Mouse (Mus musculus) C2C12 (cell line): Measurements from ENCODE around the gene Adamts17. TPM values are rescaled to one million over a fixed set of nuclear protein-coding genes. Genes with fewer than 3 reads are reported as not detected.

Experiments
- H3K27me3 ChIP-seq: one replicate; pipeline ENCODE4 v1.6.1; 2011; ENCODE audit not compliant: control insufficient read depth, insufficient read depth, insufficient read length
- H3K36me3 ChIP-seq: one replicate; pipeline ENCODE4 v1.6.1; 2011; ENCODE audit not compliant: control insufficient read depth, insufficient read depth
- H3K4me3 ChIP-seq: one replicate; pipeline ENCODE4 v1.5.1; 2011; ENCODE audit warnings: mild to moderate bottlenecking, control low read depth; ENCODE audit not compliant: poor library complexity, insufficient read depth, severe bottlenecking
- H3K79me2 ChIP-seq: one replicate; pipeline ENCODE4 v1.6.1; 2011; ENCODE audit not compliant: control insufficient read depth, insufficient read depth
- H3K79me3 ChIP-seq: one replicate; pipeline ENCODE4 v1.6.1; 2011; ENCODE audit warnings: low read depth, control low read depth
- H3ac ChIP-seq: one replicate; pipeline ENCODE3; 2011; ENCODE audit warnings: low read depth; ENCODE audit not compliant: control insufficient read depth, insufficient read length
- CEBPB ChIP-seq: IDR thresholded peaks from one replicate; pipeline ENCODE4 v1.6.1; 2011; ENCODE audit warnings: low read depth, mild to moderate bottlenecking, control low read depth, moderate library complexity
- CTCF ChIP-seq: IDR thresholded peaks from one replicate; pipeline ENCODE4 v1.5.1; 2011; ENCODE audit not compliant: control insufficient read depth, insufficient read depth, insufficient read length
- FOSL1 ChIP-seq: IDR thresholded peaks from one replicate; pipeline ENCODE4 v1.8.0; 2011; ENCODE audit warnings: mild to moderate bottlenecking, low read length; ENCODE audit not compliant: poor library complexity, insufficient read depth, severe bottlenecking
- MAX ChIP-seq: IDR thresholded peaks from one replicate; pipeline ENCODE4 v1.6.1; 2011; ENCODE audit warnings: mild to moderate bottlenecking, control low read depth
- MYOD1 ChIP-seq: IDR thresholded peaks from one replicate; pipeline ENCODE4 v1.6.1; 2011; ENCODE audit warnings: low read depth; ENCODE audit not compliant: control insufficient read depth, insufficient read length
- MYOG ChIP-seq: IDR thresholded peaks from one replicate; pipeline ENCODE4 v1.6.1; 2011; ENCODE audit not compliant: control insufficient read depth, insufficient read length; ENCODE audit errors: extremely low read depth
- USF1 ChIP-seq: IDR thresholded peaks from one replicate; pipeline ENCODE4 v1.6.1; 2011; ENCODE audit warnings: low read depth, mild to moderate bottlenecking, control low read depth, moderate library complexity
- polyA plus RNA-seq: library from polyadenylated mRNA; unstranded; fragments of >200 nt; fragmentation: generic; extraction: Trizol; gene quantifications from one replicate; pipeline ENCODE4 v1.2.1, GENCODE M21; 2012; ENCODE audit warnings: missing spikeins

Gene Adamts17
- polyA plus RNA-seq, 1 experiment: 0.04 TPM

DNA sequence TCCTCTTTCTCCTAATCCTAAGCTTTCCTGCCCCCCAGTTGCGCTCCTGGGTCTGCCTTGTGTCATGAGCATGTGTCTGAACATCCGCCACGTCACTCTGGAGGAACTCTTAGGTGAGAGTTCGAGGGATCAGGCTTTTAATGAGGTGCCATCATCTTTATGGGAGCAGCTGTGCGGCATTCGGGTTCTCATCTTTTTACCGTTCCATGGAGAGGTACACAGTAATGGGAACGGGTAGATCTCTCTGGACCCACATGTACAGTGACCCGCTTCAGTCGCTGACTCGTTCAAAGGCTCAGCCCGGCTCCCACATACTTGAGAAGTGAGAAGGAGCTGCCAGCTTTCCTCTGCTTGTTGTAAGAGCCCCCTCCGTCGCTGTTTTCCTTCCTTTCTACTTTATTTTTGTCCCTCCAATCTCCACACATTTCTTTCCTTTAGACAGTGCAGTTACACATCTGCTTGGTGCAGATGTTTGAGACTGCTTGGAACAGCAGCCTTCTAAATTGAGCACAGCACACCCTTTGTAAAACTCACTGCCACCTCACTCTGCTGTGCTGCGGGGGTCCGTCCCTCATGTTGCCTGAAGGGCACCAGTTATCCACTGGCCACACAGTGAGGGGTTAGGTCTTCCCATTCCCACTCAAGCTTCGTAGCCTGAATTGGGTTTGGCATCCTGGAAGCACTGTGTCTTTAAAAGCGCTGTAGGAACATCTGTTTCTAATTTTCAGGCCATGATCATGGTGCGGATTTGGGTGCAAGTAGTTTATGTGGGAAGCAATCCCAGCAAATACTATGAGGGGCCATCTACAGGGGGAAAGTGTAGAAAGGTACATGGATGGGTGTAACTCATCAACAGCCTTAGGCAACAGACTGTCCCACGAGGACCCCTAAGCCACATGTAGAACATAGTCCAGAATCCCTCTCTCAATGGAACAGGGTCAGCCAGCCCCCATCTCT, 186.9 kb downstream of the Adamts17 start:
- Histone ChIP-seq H3K36me3 (no peaks in the 10 kb centered on the region), H3K79me3 (no peaks in the 10 kb centered on the region), H3K27me3 (peaks cover 12% of the 10 kb centered on the region), H3K4me3 (no peak overlapping the region), H3ac (no peak overlapping the region), H3K79me2 (no peaks in the 10 kb centered on the region)
- TF ChIP-seq USF1 (no peak), MAX (no peak), CTCF (no peak), CEBPB (no peak), FOSL1 (no peak), MYOG (no peak), MYOD1 (no peak)

DNA sequence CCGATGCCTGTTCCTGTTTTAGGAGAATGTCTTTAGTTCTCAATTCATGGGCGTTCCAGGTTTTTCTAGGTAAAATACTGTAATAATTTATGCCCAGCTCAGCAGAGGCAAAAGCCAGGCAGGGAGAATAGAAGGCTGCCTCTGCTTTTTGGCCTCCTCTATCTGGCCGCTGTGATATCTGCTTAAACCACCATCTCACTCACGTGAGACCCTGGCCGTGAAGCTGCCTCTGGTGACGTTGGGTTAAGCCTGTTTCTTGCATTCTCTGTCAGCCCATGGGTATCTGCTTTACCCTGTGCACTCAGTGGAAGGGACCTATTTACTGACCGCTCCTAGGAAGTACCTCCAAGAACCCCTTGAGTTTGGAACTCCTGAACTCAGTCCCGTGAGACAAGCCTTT, 187.7 kb downstream of the Adamts17 start:
- Histone ChIP-seq H3K4me3 (no peak overlapping the region), H3K27me3 (peaks cover 12% of the 10 kb centered on the region), H3K36me3 (no peaks in the 10 kb centered on the region), H3ac (no peak overlapping the region), H3K79me2 (no peaks in the 10 kb centered on the region), H3K79me3 (no peaks in the 10 kb centered on the region)
- TF ChIP-seq CTCF (no peak), FOSL1 (no peak), CEBPB (no peak), MYOG (no peak), MAX (no peak), MYOD1 (no peak), USF1 (no peak)

DNA sequence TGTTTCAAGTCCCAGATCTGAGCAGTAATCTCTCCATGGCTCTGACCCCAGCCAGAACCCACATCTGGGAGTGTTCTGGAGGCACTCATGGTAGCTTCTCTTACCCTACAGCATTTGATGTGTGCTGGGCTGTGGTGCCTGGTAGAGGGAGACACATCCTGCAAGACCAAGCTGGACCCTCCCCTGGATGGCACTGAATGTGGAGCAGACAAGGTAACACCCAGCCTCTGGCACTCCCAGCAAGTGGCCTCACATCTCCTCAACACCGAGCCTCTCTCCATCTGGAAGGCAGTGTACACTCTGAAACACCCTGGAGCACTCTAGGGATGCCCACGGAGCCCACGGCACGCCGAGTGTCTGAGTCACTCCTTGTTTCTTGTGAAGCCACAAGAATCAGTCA, 188.2 kb downstream of the Adamts17 start:
- no peak overlapping the region for H3ac ChIP-seq
- no peaks in the 10 kb centered on the region for H3K79me2 ChIP-seq
- H3K79me3 ChIP-seq: no peaks in the 10 kb centered on the region
- H3K36me3 ChIP-seq: no peaks in the 10 kb centered on the region
- no peak for TF ChIP-seq MYOG
- no peak for TF ChIP-seq MAX
- no peak for TF ChIP-seq CEBPB
- no peak for TF ChIP-seq FOSL1
- TF ChIP-seq USF1: no peak
- TF ChIP-seq MYOD1: no peak
- TF ChIP-seq CTCF: no peak
- peaks cover 12% of the 10 kb centered on the region for H3K27me3 ChIP-seq
- H3K4me3 ChIP-seq: no peak overlapping the region

DNA sequence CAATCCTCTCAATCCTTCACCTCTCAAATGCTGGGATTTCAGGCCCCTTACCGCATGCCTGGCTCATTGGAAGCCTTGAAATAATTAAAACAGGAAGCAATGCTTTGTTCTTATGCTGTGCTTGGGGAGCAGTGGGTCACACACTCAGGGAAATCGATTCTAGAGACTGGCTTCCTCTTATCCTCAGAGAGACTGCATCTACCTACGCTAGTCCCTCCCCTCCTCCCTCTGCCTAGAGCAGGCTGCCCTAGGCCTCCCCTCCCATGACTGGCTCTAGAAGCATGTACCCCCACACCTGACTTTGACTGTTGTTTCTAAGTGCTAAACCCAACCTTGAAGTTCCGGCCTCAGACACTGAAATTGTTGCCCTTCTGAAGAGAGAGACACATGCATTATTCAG, 189.4 kb downstream of the Adamts17 start:
- Histone ChIP-seq H3K79me3 (no peaks in the 10 kb centered on the region), H3K79me2 (no peaks in the 10 kb centered on the region), H3K27me3 (peaks cover 12% of the 10 kb centered on the region), H3K36me3 (no peaks in the 10 kb centered on the region), H3K4me3 (no peak overlapping the region), H3ac (no peak overlapping the region)
- TF ChIP-seq CEBPB: no peak
- TF ChIP-seq CTCF: no peak
- no peak for TF ChIP-seq USF1
- TF ChIP-seq FOSL1: no peak
- TF ChIP-seq MYOD1: no peak
- TF ChIP-seq MAX: no peak
- TF ChIP-seq MYOG: no peak

DNA sequence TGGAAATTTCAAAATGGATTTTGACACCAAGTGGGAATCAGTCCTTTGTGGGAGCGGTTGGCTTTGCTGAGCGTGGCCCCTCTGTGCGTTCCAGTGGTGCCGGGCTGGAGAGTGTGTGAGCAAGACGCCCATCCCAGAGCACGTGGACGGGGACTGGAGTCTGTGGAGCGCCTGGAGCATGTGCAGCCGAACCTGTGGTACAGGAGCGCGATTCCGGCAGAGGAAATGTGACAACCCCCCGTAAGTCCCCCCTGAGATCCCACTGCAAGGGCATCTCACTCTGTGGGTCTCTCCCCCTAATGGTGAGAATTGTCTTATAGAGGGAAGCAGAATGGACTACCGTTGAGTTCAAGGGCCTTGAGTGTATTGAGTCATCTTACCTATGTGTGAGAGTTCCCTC, 189.9 kb downstream of the Adamts17 start:
- no peaks in the 10 kb centered on the region for H3K79me2 ChIP-seq
- H3K36me3 ChIP-seq: no peaks in the 10 kb centered on the region
- no peak overlapping the region for H3ac ChIP-seq
- H3K4me3 ChIP-seq: no peak overlapping the region
- H3K27me3 ChIP-seq: peaks cover 15% of the 10 kb centered on the region
- TF ChIP-seq MYOG (no peak), FOSL1 (no peak), CTCF (no peak), CEBPB (no peak), MYOD1 (no peak), MAX (no peak), USF1 (no peak)
- no peaks in the 10 kb centered on the region for H3K79me3 ChIP-seq
